Mouse (Mus musculus) R1 (cell line): ENCODE results near the gene Lhcgr.

Experiments used
- DNase-seq: peaks from one replicate; pipeline ENCODE4 v3.0.0-alpha.2; 2018; ENCODE audit warnings: low read depth, low spot score

The Lhcgr gene

DNA sequence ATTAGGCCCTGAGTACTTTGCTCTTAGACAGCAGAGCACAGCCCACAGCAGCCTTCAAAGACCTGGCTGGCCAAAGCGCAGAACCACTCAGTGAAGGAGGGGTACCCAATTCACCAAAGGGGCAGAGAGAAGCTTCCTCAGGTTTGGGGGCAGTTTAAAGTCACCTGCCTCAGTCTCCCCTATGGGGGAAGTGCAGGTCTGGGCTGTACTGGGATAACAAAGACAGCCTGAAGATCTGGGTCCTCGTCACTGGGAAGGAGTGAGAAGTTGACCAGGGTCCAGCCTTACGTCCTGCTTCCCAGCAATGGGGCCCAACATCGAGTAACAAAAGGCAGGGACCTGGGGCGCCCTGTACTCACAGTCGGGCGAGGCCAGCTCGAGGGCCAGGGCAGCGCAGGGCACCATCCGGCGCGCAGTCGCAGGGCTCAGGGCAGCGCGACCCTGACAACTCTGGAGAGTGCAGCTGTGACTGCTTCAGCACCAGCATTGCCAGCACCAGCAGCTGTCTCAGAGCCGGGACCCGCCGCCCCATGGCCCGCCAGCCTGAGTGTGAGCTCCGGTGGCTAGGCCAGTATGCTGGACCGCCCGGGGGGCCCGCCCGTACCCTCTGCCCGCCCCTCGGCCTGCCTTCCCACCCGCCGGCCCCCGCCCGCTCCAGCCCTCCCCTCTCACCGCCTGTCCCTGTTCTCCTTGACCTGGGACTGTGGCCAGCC, at the start of gene Lhcgr:
Gene Lhcgr, minus strand, starts transcription at position 551 of the 713 bp plus-strand sequence.
- peak; percentile 6 for DNase-seq

DNA sequence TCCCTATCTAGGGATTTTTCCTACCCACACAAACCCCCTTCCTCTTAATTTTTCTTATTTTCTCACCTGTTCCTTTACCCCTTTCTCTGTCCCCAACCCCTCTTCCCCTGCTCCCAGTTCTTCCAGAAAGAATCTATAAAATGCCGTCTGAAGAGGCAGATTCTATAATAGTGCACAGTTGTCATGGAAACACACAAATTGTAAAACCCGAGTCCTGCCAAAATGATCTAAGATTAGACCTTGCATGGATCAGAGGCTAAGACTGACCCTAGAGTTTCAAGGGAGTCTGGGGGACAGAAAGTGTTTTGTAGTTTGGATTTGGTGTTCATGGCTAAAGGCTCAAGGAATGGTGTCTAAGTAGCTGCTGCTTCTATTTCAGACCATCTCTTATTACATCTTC, 25.8 kb upstream of the Lhcgr start:
- DNase-seq, result no peak

DNA sequence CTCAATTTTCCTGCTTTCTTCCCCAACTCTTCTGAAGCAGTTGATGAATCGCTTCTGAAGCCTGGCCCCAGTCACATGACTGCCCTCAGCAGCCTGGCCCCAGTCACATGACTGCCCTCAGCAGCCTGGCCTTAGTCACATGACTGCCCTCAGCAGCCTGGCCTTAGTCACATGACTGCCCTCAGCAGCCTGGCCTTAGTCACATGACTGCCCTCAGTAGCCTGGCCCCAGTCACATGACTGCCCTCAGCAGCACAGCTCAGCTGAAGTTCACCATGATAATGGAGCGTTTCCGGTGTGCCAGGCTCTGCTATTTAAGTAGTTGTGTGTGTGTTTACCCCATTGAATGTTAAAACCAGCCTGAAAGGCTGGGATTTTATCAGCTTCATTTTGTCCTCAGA, 21.2 kb upstream of the Lhcgr start:
- DNase-seq, result peak; percentile 46

GRCm38 (mm10) chr17:88810807-88811206, 19.0 kb upstream of the Lhcgr start:
- no peak for DNase-seq

GRCm38 (mm10) chr17:88806421-88806820, 14.6 kb upstream of the Lhcgr start:
- DNase-seq, result no peak

DNA sequence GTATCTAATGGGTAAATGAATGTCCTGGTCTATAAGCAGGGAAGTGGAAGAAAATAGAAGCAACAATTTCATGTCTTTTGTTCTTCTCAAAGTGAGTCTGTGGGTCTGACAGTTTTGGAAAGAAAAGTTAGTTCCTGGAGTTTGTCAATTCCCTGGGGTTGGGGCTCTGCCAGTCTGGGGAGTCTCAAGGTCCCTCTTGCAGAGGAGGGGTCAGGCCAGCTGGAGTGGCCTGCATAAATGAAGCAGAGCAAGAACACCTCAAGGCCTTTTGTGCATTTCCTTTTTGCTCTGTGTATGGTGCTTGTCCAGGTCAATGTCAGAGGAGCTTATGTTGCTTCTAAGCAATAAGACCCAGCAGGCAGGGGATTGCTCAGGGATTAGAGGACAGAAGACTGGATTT, 11.7 kb upstream of the Lhcgr start:
- no peak for DNase-seq

DNA sequence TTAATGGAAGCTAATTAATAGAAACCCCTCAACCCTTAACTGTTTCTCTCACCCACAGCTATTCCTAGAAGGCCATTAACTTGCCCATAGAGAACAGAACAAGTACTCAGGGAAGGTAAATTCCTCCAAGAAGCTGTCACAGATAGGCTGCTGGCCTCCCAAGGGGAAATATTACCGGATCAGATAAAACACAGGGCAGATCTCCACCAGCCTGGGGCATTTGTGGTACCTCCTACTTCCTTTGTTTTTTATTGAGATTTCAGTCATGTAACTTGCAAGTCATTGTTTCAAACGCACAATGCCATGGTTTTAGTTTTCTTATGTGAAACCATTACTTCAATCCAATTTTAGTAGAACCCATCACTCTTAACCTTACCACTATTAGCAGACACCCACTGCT, 1.1 kb downstream of the Lhcgr start:
- no peak for DNase-seq

GRCm38 (mm10) chr17:88788392-88788791, 3.4 kb downstream of the Lhcgr start:
- DNase-seq, result no peak

- no peak for DNase-seq
Measured at GRCm38 (mm10) chr17:88786881-88787280, 4.9 kb downstream of the Lhcgr start.

- DNase-seq, result no peak
Measured at GRCm38 (mm10) chr17:88786385-88786784, 5.4 kb downstream of the Lhcgr start.

GRCm38 (mm10) chr17:88779148-88779547, 12.6 kb downstream of the Lhcgr start:
- DNase-seq, result no peak

- no peak for DNase-seq
Measured at GRCm38 (mm10) chr17:88774103-88774526, 17.7 kb downstream of the Lhcgr start.

GRCm38 (mm10) chr17:88770081-88770480, 21.7 kb downstream of the Lhcgr start:
- no peak for DNase-seq

DNA sequence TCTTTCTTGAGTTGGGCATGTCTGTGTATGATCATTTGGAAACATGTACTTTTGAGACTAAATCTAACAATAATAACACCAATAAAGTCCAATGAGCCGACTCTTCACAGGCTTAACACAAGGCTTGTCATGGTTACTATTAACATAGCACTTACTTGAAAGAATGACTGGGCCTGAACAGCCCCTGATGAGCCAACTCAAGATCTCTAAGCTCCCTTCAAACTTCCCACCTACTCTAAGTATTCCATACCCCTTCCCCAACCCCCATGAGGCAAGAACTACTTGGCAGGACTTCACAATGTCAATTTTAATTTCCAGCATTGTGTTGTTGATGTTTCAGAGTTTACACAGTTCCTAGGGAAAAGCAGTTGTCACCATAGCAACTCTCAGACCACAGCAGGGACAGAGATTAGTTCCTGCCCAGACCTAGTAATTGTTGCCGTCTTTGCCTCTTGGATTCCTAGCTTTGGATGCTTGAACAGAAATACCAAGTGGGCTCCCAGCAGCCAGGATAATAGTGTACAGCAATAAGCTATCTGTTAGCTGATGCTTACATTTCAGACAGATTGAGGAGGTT, 22.4 kb downstream of the Lhcgr start:
- no peak for DNase-seq

GRCm38 (mm10) chr17:88766857-88767256, 24.9 kb downstream of the Lhcgr start:
- DNase-seq, result no peak

DNA sequence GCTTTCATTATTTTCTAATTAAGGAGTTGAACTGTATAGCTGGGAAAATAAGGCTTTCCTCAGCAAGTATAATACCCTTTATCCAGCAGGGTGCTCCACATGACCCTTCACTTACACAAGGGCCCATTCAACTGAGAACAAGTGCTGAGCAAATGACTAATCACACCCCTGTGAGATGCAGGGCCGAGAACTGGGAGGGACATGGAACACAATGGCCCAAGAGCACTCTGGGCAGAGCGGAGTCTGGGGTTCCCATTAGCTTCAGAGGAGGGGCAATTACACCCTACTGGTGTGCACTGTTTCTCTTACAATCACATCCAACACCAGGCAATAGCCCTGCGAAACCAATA, 27.7 kb downstream of the Lhcgr start:
- peak; percentile 68 for DNase-seq

DNA sequence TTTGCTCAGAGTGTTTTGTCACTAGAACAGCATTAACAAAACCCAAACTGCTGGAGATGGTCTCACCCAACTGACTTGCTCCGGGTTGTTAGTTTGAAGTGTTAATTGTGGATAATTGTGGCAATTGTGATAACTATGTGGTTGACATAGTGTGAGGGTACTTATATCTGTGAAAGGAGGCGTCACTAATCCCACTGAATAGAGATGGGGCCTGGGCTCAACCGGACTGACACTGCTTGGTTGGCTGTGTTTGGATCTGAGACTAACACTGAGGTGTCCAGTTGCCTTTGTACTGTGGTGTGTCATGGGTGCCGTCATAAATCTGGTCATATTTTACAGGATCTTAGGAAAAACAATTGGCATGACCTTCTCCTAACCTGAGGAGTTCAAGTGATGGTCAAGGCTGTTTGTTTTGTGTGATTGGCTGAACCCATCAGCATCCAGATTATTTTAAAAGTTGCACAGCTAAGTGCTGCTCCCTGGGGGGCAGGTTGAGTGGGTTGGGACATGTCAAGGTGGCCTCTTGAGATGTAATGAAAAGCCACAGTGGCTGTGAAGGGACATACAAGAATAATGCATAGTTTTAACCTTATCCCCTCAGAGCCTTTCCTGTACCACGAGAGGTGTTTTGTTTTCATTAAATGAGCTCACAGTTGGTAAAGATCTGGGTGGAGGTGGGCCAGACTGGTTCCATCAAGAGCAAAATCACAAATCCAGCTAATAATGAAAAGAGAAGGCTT, 28.2 kb downstream of the Lhcgr start:
- DNase-seq, result no peak

GRCm38 (mm10) chr17:88758003-88758437, 33.8 kb downstream of the Lhcgr start:
- no peak for DNase-seq

GRCm38 (mm10) chr17:88755776-88756175, 36.0 kb downstream of the Lhcgr start:
- DNase-seq, result no peak

GRCm38 (mm10) chr17:88753472-88753857, 38.3 kb downstream of the Lhcgr start:
- no peak for DNase-seq

DNA sequence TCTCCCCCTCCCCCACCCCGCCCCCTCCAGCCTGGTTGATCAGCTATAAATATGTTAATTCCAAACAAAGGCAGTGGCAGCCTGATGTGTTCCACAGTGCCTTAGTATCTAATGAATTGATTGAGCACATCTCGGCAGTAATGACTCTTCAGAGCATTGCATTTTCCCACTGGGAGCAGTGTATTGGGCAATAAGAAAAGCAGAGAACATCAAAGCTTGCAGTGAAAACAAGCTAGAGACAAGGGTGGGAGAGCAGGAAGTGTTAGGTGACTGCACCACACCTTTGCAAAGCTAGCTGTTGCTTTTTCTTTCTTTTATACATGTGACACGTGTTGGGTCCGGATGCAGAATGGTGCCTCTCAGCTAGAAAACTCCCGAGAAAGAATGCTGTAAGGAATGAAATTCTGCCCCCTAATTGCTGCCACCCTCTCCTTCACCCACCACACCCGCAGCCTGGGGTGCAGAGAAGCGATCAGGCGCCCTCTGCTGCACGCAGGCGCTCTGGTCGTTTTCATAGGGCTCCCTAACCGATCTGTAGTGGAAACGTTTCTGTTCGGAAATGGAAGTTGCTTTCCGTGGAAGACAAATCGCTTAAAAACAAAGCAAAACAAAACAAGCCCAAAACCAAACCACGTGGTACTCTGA, 38.8 kb downstream of the Lhcgr start:
- DNase-seq, result peak; percentile 50

DNA sequence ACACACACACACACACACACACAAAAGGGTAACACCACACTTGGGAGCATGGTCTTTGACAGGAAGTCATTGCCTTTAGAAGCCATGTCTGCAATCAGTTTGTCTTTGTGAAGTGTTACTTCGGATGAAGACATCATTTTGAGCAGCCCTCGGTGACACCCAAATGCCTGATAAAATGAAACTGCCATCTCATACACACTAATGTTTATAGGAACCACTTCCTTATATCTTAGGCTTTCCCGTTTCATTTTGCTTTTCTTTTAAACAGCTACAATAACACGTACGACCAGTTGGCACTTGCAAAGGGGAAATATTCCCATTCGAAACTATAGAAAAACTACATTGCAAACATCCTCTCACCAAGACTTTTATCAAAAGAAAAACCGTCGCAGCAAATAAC, 42.1 kb downstream of the Lhcgr start:
- DNase-seq, result no peak
